Mouse (Mus musculus): ENCODE data around the gene Triap1. TPM values are rescaled to one million over a fixed set of nuclear protein-coding genes. Genes with fewer than 3 reads are reported as not detected.

Gene Triap1
- polyA plus RNA-seq, 1 experiment = 24.1 TPM

- DNase-seq (ENCODE audit: extremely low spot score in 1 of 2, low spot score in 1 of 2) = no peak
These were observed 10.1 kb upstream of the Triap1 start for GRCm38 (mm10) chr5:115330955-115331354.

- DNase-seq (ENCODE audit: extremely low spot score in 1 of 2, low spot score in 1 of 2) = no peak
These were observed 7.4 kb upstream of the Triap1 start for GRCm38 (mm10) chr5:115333626-115334025.

GRCm38 (mm10) chr5:115340007-115340406 lies 1.0 kb upstream of the Triap1 start:
- no peak for DNase-seq (ENCODE audit: extremely low spot score in 1 of 2, low spot score in 1 of 2)

GRCm38 (mm10) chr5:115341314-115342165 lies 515 bp downstream of the Triap1 start:
- no peak for DNase-seq (ENCODE audit: extremely low spot score in 1 of 2, low spot score in 1 of 2)

GRCm38 (mm10) chr5:115347564-115347963 lies 6.5 kb downstream of the Triap1 start:
- DNase-seq (ENCODE audit: extremely low spot score in 1 of 2, low spot score in 1 of 2) = peak; percentile 34 to 87

GRCm38 (mm10) chr5:115348546-115349224 lies 7.7 kb downstream of the Triap1 start, which contains the start of gene Cox6a1:
Gene Cox6a1, minus strand, starts transcription at chr5:115348981.
- DNase-seq (ENCODE audit: extremely low spot score in 1 of 2, low spot score in 1 of 2) = peak; percentile 96 to 99

GRCm38 (mm10) chr5:115349225-115349555 lies 8.2 kb downstream of the Triap1 start:
- no peak for DNase-seq (ENCODE audit: extremely low spot score in 1 of 2, low spot score in 1 of 2)

GRCm38 (mm10) chr5:115351348-115351747 lies 10.3 kb downstream of the Triap1 start:
- DNase-seq (ENCODE audit: extremely low spot score in 1 of 2, low spot score in 1 of 2) = no peak

GRCm38 (mm10) chr5:115355070-115355469 lies 14.0 kb downstream of the Triap1 start:
- DNase-seq (ENCODE audit: extremely low spot score in 1 of 2, low spot score in 1 of 2) = no peak

- DNase-seq (ENCODE audit: extremely low spot score in 1 of 2, low spot score in 1 of 2) = peak in 1 of 2 experiments; percentile 91
These were observed 17.8 kb downstream of the Triap1 start for GRCm38 (mm10) chr5:115358872-115359271.

- no peak for DNase-seq (ENCODE audit: extremely low spot score in 1 of 2, low spot score in 1 of 2)
These were observed 18.4 kb downstream of the Triap1 start for GRCm38 (mm10) chr5:115359438-115359837.

- DNase-seq (ENCODE audit: extremely low spot score in 1 of 2, low spot score in 1 of 2) = no peak
These were observed 18.9 kb downstream of the Triap1 start for GRCm38 (mm10) chr5:115359851-115360372.

- DNase-seq (ENCODE audit: extremely low spot score in 1 of 2, low spot score in 1 of 2) = no peak
These were observed 21.2 kb downstream of the Triap1 start for GRCm38 (mm10) chr5:115362216-115362615.

- peak; percentile 58 to 81 for DNase-seq (ENCODE audit: extremely low spot score in 1 of 2, low spot score in 1 of 2)
These were observed 22.0 kb downstream of the Triap1 start for GRCm38 (mm10) chr5:115362819-115363714.

- no peak for DNase-seq (ENCODE audit: extremely low spot score in 1 of 2, low spot score in 1 of 2)
These were observed 23.8 kb downstream of the Triap1 start for GRCm38 (mm10) chr5:115364782-115365181.

- no peak for DNase-seq (ENCODE audit: extremely low spot score in 1 of 2, low spot score in 1 of 2)
These were observed 30.7 kb downstream of the Triap1 start for GRCm38 (mm10) chr5:115371736-115372135.

- no peak for DNase-seq (ENCODE audit: extremely low spot score in 1 of 2, low spot score in 1 of 2)
These were observed 32.6 kb downstream of the Triap1 start for GRCm38 (mm10) chr5:115373441-115374203.

GRCm38 (mm10) chr5:115374204-115374820 lies 33.3 kb downstream of the Triap1 start:
- DNase-seq (ENCODE audit: extremely low spot score in 1 of 2, low spot score in 1 of 2) = no peak

GRCm38 (mm10) chr5:115375436-115375835 lies 34.4 kb downstream of the Triap1 start:
- DNase-seq (ENCODE audit: extremely low spot score in 1 of 2, low spot score in 1 of 2) = no peak
